Mouse (Mus musculus) liver, embryonic 14.5 days (tissue): ENCODE measurements around the gene Supt4a. TPM values are rescaled to one million over a fixed set of nuclear protein-coding genes. Genes with fewer than 3 reads are reported as not detected.

ENCODE experiments used
- ATAC-seq: fragments of 200-750 bp; cut with Nextera tagmentation; 2 replicates; pipeline ENCODE4 v1.8.0; 2017; ENCODE audit warnings: moderate number of reproducible peaks, mild to moderate bottlenecking, moderate library complexity; ENCODE audit not compliant: insufficient read depth
- DNase-seq, 3 experiments: peaks; one replicate each; pipeline ENCODE4 v3.0.0-alpha.2; 2012 to 2013; ENCODE audit warnings: low read depth in 3 of 3, low spot score in 3 of 3
- H3K27ac ChIP-seq: fragments of 300-500 bp; sonication (generic); 2 replicates; pipeline ENCODE4 v1.5.1; 2014; ENCODE audit warnings: moderate library complexity, mild to moderate bottlenecking, control low read depth, inconsistent platforms
- H3K27me3 ChIP-seq: fragments of 300-500 bp; sonication (generic); 2 replicates; pipeline ENCODE4 v1.6.1; 2014; ENCODE audit warnings: mild to moderate bottlenecking, low read length, moderate library complexity; ENCODE audit not compliant: control insufficient read depth, insufficient read depth
- H3K36me3 ChIP-seq: fragments of 300-500 bp; sonication (generic); replicated peaks from 2 replicates; pipeline ENCODE4 v1.6.1; 2014; ENCODE audit warnings: low read depth; ENCODE audit not compliant: control insufficient read depth, insufficient read depth
- H3K4me1 ChIP-seq, 2 experiments: fragments of 200-500 bp in 1 of 2; fragments of 300-500 bp in 1 of 2; sonication (generic) in 1 of 2; replicated peaks; 2 replicates each; pipeline ENCODE4 v1.6.1; 2012 to 2014; ENCODE audit warnings: antibody characterized with exemption in 1 of 2, inconsistent platforms in 1 of 2, low read length in 1 of 2; ENCODE audit not compliant: control insufficient read depth in 2 of 2, insufficient read depth in 2 of 2
- H3K4me2 ChIP-seq: fragments of 300-500 bp; sonication (generic); 2 replicates; pipeline ENCODE4 v1.6.1; 2014; ENCODE audit warnings: low read depth, mild to moderate bottlenecking, control low read depth, moderate library complexity
- H3K4me3 ChIP-seq, 2 experiments: fragments of 200-500 bp in 1 of 2; fragments of 300-500 bp in 1 of 2; sonication (generic) in 1 of 2; 2 replicates each; pipeline ENCODE4 v1.5.1; 2012 to 2014; ENCODE audit warnings: low read depth in 2 of 2, low read length in 2 of 2, mild to moderate bottlenecking in 2 of 2, control low read depth in 1 of 2, inconsistent platforms in 1 of 2, moderate library complexity in 1 of 2; ENCODE audit not compliant: insufficient read depth in 1 of 2
- H3K9ac ChIP-seq: fragments of 300-500 bp; sonication (generic); replicated peaks from 2 replicates; pipeline ENCODE4 v1.6.1; 2014; ENCODE audit warnings: mild to moderate bottlenecking, control low read depth, moderate library complexity
- H3K9me3 ChIP-seq: fragments of 300-500 bp; sonication (generic); 2 replicates; pipeline ENCODE4 v1.6.1; 2016; ENCODE audit warnings: low read length, mixed read lengths; ENCODE audit not compliant: control insufficient read depth
- CTCF ChIP-seq: IDR thresholded peaks from 2 replicates; pipeline ENCODE4 v1.5.1; 2016; ENCODE audit warnings: antibody characterized with exemption, low read depth, control low read depth
- EP300 ChIP-seq: IDR thresholded peaks from 2 replicates; pipeline ENCODE4 v1.6.1; 2016; ENCODE audit warnings: antibody characterized with exemption, low read depth
- WGBS: fragments of 180-500 bp; shearing (Covaris S2); extraction: QIAGEN DNeasy Blood & Tissue Kit; methylation state at CpG from one replicate; pipeline ENCODE4 v1.1.7; 2014; ENCODE audit not compliant: insufficient replicate concordance; 5-methylcytosine and 5-hydroxymethylcytosine counted together
- polyA plus RNA-seq, 2 experiments: library from polyadenylated mRNA; depleted of rRNA in 1 of 2; stranded (reverse) in 1 of 2; unstranded in 1 of 2; fragments of >200 nt; fragmentation: Nextera tagmentation in 1 of 2; extraction: Ambion mirVana in 1 of 2; gene quantifications; 2 replicates each; pipeline versions ENCODE4 v1.2.1 to v1.2.3; 2012 to 2014

Supt4a gene
- polyA plus RNA-seq, 2 experiments, result 111 to 211 TPM

DNA sequence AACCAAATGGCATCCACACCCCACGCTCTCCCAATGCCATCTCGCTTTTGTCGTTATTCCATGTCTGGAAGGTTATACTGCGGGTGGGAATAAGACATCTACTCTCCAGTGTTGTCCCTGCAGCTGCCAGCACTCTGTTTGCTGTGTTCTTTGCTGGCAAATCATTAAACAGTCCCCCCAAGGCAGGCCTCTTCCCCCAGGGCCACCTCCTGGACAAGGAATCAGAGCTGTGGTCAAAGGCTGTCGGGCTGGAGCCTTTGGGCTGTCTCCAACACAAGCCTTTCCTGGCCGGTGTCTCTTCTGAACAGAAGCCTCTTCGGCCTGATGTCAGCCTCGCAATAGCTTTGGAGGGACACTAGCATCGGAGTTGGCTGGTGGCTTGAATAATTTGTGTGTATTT lies 33.1 kb upstream of the Supt4a start:
- no peaks in the 10 kb centered on the region for H3K9me3 ChIP-seq
- H3K4me2 ChIP-seq, result peak overlapping the region; percentile 50
- H3K27me3 ChIP-seq, result no peaks in the 10 kb centered on the region
- H3K4me3 ChIP-seq, result no peak overlapping the region
- WGBS, result 73% methylated on average over 9 of the region's 9 CpGs
- peaks cover 61 to 69% of the 10 kb centered on the region in 2 experiments for H3K4me1 ChIP-seq
- DNase-seq, result no peak
- H3K9ac ChIP-seq, result no peak overlapping the region; the same call in 1 of the 2 replicates
- H3K36me3 ChIP-seq, result no peaks in the 10 kb centered on the region
- H3K27ac ChIP-seq, result peak overlapping the region; percentile 7
- no peak for ATAC-seq
- TF ChIP-seq CTCF (no peak), EP300 (no peak)

GRCm38 (mm10) chr11:87707570-87707969 lies 29.8 kb upstream of the Supt4a start:
- Histone ChIP-seq H3K4me3 (no peak overlapping the region), H3K27ac (no peak overlapping the region), H3K4me2 (no peak overlapping the region), H3K4me1 (peaks cover 56 to 71% of the 10 kb centered on the region in 2 experiments), H3K27me3 (no peaks in the 10 kb centered on the region), H3K9me3 (no peaks in the 10 kb centered on the region), H3K9ac (no peak overlapping the region), H3K36me3 (no peaks in the 10 kb centered on the region)
- ATAC-seq (no peak), DNase-seq (no peak)
- 62% methylated on average over 8 of the region's 8 CpGs for WGBS
- TF ChIP-seq EP300 (no peak), CTCF (no peak)

DNA sequence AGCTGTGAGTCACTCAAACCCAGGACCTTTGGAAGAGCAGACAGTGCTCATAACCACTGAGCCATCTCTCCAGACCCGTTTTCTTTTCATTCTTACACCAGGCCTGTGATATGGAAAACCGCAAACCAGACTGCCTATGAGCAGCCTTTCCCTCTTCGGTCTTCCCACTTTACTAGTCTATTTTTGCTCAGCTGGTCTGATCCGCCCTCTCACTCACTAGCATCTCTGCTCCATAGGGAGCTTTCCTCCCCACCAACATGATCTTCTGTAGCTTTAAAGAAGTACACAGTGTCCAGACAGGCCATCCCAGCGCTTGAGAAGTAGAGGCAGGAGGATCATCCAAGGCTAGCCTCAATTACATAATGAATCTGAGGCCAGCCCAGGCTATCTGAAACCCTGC lies 28.4 kb upstream of the Supt4a start:
- ATAC-seq (no peak), DNase-seq (no peak)
- H3K9ac ChIP-seq, result no peak overlapping the region
- H3K36me3 ChIP-seq, result no peaks in the 10 kb centered on the region
- peaks cover 45 to 63% of the 10 kb centered on the region in 2 experiments for H3K4me1 ChIP-seq
- no peak for TF ChIP-seq EP300
- TF ChIP-seq CTCF, result no peak
- H3K27me3 ChIP-seq, result no peaks in the 10 kb centered on the region
- WGBS, result 70% methylated on average over 5 of the region's 5 CpGs
- peak overlapping the region; percentile 57; the same call in 1 of the 2 replicates for H3K4me2 ChIP-seq
- no peak overlapping the region for H3K4me3 ChIP-seq
- H3K9me3 ChIP-seq, result no peaks in the 10 kb centered on the region
- H3K27ac ChIP-seq, result no peak overlapping the region

GRCm38 (mm10) chr11:87709513-87710261 lies 27.7 kb upstream of the Supt4a start:
- peak; percentile 5; the same call in 1 of the 2 replicates for ATAC-seq
- H3K27ac ChIP-seq, result no peak overlapping the region

GRCm38 (mm10) chr11:87710262-87710615 lies 27.1 kb upstream of the Supt4a start:
- DNase-seq, result no peak
- TF ChIP-seq CTCF, result no peak
- no peak for TF ChIP-seq EP300
- 55% methylated on average over 7 of the region's 7 CpGs for WGBS
- Histone ChIP-seq H3K4me1 (peaks cover 32 to 56% of the 10 kb centered on the region in 2 experiments), H3K27me3 (no peaks in the 10 kb centered on the region), H3K36me3 (no peaks in the 10 kb centered on the region), H3K9me3 (no peaks in the 10 kb centered on the region), H3K27ac (no peak overlapping the region), H3K9ac (peak overlapping the region; percentile 3), H3K4me2 (peak overlapping the region; percentile 57), H3K4me3 (peak overlapping the region; percentile 20 to 24; a peak in 1 of 4 replicates)
- ATAC-seq, result no peak

More at GRCm38 (mm10) chr11:87709513-87710261, 27.7 kb upstream of the Supt4a start:
- peak overlapping the region; percentile 20 to 24 for H3K4me3 ChIP-seq
- TF ChIP-seq CTCF, result no peak
- no peak for TF ChIP-seq EP300
- WGBS, result 11% methylated on average over 21 of the region's 21 CpGs
- H3K4me2 ChIP-seq, result peak overlapping the region; percentile 57
- peaks cover 38 to 58% of the 10 kb centered on the region in 2 experiments for H3K4me1 ChIP-seq
- no peaks in the 10 kb centered on the region for H3K27me3 ChIP-seq
- peak overlapping the region; percentile 3 for H3K9ac ChIP-seq
- H3K36me3 ChIP-seq, result no peaks in the 10 kb centered on the region
- H3K9me3 ChIP-seq, result no peaks in the 10 kb centered on the region
- no peak for DNase-seq
